Mouse (Mus musculus): ENCODE data around the gene Stambp.

Stambp gene

DNA sequence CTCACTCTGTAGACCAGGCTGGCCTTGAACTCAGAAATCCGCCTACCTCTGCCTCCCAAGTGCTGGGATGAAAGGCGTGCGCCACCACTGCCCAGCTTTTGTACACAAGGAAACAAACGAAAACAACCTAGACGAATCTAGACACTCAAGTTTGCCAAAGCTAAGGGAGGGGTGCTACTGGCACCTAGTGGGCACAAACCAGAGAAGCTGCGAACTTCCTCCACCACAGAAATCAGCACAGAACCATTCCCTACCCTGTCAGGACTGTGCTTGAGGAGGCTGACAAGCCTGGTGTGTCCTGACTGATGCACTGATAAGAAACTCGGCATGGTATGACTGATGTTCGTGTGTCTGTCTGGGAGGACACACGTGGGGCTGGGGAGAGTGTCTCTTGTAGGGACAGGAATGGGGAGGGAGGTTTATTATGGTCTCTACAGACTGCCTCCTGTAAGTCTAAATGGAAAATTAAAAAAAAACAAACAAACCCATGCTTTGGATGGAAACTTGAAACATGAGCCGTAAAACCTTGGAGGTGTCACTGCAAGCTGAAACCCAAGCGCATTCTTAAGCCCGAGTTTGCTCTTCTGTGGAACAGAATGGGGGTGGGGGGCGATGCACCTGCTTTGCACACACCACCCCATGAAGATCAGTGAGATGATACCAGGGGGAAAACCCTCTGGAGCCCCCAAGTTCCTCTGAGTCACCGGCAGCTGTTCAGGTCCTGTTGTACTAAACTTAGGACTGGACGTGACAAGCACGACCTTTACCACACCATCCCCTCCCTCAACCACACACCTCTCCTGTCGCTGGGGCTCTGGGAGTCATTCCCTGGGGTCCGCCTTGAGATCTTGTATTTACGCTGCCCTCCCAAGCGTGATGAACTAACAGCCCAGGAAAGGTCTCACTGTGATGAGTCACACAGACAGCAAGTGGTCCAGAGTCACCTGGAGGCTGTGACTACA, 3.3 kb downstream of the Stambp start:
- peak; percentile 27 for DNase-seq (ENCODE audit: low read depth)

DNA sequence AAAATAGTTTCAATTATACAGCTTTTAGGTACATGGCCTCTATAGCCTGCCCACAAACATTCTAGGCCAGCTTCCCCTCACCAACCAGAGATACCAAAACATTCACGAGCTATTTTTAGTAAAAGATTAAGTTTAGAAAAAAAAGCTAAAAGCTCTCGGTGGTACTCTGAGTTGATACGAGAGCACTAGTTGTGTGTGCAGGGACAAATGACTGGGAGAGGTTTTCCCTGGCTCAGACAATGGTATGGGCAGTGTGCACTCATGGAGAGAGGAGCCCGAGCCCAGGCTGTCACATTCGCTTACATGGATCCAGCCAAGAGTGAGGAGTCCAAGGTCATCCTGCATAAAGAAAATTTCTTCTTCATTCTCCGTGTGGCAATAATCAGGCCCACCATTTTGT, 16.6 kb downstream of the Stambp start:
- DNase-seq (ENCODE audit: low read depth): no peak

DNA sequence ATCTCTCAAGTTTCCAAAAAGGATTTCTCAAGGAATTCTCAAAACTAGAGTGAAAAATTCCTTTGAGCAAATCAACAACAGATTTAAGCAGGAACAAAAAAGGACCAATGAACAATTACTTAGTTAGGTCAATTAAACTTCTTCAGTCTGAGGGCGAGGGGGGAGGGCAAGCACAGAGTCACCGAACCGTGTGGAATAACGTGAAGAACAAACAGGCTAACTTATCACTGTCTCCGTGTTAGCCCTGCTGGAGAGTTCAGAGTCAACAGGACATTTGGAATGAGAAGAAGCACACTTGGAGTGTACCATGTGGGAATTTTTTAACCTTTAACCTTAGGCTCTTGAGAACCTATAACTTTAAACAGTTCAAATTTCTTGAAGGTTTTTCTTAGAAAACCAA, 24.2 kb downstream of the Stambp start:
- DNase-seq (ENCODE audit: low read depth): no peak

DNA sequence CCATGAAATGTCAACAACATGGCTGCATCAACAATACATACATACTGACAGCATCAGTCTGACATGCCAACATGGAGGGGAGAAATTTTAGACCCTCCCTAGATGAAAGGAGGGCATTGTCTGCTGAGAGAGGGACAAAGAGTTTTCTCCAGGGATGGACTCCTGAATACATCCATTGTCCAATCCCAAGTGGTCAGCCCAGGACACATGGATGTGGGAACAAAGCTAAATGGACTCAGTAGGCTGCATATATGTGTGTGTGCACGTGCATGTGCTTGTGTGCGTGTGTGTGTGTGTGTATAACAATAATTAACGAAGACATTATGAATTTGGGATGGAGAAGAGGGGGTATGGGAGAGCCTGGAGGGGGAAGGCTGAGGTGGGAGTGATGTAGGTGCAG, 26.8 kb downstream of the Stambp start:
- DNase-seq (ENCODE audit: low read depth): no peak

DNA sequence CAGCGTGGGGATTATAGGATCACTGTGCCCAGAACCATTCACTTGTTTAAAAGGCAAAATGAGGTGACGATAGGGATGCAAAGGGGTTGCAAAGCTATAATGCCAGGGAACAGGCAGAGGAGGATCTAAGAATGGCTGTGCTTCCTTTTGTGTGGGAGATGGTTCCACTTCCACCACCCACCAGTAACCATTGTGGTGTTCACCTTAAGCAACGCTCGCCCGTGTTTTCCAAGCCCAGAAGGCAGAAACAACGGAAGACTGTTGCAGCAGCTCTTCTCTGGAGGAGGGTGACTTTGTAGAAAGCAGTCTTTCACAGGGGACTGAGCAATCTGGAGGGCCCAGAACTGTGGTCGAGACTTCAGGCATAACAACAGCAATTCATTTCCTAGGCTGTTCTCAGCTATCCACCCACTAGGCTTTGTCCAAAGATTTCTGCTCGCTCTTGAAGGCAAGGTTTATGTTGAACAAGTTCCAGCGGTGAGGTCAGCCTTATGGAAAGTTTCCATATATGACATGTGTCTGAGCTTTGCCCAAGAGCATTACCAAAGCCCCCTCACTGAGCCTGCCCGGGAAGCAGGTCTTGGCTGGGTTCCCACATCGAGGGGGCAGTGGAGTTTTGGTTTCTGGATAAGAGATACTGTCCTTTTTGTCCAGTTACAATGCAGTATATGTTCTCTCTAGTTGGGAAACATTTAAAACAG, 30.6 kb downstream of the Stambp start:
- peak; percentile 83 for DNase-seq (ENCODE audit: low read depth)

DNA sequence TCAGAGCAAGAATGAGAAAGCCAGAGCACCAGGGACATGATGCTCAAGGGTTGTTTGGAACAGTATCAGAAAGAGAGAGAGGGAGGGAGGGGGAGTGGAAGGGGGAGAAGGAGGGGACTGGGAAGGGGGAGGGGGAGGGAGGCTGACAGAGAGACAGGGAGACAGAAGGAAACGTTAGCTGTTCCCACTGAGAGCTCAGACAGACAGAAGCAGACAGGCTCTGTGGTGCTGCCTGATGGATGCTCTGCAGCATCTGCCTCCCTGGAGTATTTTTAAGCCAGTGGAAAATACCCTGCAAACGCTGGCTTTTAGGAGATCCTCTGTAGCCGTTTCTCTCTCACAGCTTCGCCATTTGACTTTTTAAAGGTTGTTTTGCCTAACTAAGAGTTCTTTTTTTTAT, 32.5 kb downstream of the Stambp start:
- DNase-seq (ENCODE audit: low read depth): no peak

DNA sequence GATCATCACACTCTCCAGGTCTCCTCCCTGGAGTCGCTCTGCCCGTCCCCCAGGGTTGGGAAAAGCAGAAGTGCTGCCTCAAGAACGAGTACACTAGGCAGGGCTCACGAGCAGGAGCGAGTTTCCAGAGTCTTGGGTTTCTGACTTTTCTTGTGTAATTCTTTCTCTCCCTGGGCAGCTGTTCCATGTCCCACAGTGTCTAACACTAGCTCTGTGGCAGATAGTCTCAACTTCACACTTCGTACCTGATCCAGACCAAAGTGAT, 35.8 kb downstream of the Stambp start:
- DNase-seq (ENCODE audit: low read depth): no peak

DNA sequence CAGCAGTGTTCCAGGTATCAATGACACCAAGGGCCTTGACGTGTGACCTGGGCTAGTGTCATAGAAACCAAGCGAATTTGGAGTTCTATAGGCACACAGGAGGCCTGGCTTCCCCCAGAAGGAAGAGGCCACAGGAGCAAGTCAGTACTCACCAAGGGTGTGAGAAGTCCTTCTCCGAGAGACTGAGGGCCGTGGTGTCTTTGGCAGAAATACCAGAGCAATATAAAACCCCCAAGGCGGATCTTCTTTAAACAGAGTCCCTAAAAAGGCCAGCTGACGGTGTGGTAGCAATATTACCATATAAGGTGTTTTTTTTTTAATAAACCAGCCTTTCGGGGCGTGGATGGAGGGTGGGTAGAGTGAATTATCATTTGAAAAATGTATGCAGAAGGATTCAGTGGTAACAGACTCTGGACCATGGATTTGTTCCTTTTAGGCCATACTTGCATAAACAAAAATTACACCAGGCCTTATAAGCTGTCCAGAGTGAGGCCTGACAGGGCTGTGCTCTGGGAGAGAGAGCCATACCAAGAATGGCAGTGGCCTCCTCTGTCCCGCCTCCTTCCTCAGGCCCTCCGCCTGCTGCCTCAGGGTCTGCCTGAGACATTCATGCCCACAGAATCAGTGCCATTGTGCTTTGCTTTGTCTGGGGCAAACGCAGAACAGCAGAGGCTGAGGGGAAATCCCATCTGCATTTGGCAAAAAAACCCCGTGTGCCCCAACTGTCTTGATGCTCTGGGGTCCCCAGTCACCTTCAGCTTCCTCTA, 36.3 kb downstream of the Stambp start, which contains the start of gene Actg2:
TSS of gene Actg2 (minus strand) at position 238 of the 767 bp plus-strand sequence.
- no peak for DNase-seq (ENCODE audit: low read depth)

DNA sequence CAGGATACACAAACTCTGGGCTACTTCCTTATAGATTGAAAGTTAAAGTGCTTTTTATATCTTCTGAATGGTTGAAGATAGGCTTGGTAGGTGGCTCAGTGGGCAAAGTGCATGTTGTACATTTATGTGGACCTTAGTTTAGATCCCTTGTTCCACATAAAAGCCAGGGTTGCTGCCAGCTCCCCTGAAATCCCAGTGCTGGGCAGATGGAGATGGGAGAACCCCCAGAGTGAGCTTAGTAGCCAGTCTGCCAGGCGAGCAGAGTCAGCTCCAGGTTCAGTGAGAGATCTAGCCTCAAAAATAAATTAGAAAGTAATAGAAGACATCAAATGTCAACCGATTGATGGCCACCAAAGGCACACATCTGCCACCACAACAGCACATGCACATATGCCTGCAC, 39.9 kb downstream of the Stambp start:
- DNase-seq (ENCODE audit: low read depth): no peak

DNA sequence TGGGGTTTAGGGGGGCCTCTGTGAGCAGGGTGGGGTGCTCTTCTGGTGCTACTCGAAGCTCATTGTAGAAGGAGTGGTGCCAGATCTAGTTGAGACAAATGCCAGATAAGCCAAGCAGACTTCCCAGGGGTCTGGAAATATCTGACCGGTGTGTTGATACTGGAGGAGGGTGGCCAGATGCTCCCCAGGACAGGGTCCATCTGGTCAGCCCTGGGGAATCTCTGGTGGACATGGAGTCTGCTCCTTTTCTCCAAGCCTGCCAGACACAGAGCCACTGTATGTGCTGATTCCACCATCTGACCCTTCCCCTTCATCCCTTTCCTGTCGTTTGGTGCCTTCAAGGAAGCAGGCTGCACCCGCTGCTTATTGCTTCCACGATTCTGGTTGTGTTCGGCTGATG, 49.3 kb downstream of the Stambp start:
- DNase-seq (ENCODE audit: low read depth): no peak

DNA sequence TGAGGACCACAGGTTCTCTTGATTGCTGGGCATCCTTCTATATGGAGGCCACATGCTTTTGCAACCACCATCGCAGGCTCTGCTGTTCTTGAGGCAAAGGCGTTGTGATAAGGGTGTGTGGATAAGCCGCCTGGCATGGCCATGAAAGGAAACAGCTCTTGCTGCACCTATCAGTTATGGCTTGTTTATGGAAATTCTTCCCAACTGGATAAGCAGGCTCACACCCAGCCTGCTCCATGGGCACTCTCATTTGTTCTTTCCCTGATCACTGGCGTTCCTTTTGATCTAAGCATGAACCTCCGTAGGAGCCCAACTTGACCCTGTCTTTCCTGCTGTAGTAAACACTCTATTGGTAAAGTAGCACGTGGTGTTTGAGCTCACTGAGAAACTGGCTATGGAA, 50.7 kb downstream of the Stambp start:
- no peak for DNase-seq (ENCODE audit: low read depth)

DNA sequence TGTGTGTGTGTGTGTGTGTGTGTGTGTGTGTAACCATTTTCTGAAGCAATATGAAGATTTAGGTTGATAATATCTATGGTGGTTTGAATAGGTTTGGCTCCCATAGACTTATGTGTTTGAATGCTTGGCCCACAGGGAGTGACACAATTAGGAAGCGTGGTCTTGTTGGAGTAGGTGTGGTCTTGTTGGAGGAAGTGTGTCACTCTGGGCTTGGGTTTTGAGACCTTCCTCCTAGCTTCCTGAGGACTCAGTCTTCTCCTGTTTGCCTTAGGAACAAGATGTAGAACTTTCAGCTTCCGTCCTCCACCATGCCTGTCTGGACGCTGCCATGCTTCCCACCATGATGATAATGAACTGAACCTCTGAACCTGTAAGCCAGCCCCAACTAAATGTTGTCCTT, 53.9 kb downstream of the Stambp start:
- DNase-seq (ENCODE audit: low read depth): no peak

DNA sequence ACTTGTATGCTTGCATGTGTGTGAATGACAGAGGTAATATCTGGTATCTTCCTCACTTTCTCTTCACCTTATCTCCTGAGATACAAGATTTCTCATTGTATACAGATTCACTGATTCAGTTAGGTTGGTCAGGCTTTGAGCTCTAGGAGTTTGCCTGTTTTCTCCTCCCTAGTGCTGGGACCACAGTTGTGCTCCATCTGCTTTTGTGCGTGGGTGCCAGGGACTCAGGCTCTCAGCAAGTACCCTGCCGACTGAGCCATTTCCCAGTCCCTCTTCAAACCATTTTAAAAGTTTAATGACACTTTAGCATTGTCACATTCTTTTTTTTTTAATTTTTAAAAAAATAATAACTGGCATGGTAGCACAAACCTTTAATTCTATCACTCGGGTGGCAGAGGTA, 57.4 kb downstream of the Stambp start:
- DNase-seq (ENCODE audit: low read depth): no peak

DNA sequence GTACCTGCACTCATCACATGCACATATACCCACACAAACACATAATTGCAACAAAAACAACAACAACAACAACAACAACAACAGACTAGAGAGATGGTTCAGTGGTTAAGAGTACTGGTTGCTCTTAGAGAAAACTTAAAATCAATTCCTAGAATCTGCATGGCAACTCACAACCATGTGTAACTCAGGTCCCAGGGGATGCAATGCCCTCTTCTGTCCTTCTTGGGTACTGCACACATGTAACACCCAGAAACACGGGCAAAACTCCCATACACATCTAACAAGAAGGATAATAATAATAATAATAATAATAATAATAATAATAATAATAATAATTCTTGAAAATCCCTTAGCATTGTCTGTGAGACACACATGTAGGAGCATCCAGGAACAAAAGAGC, 60.0 kb downstream of the Stambp start:
- DNase-seq (ENCODE audit: low read depth): peak; percentile 87

DNA sequence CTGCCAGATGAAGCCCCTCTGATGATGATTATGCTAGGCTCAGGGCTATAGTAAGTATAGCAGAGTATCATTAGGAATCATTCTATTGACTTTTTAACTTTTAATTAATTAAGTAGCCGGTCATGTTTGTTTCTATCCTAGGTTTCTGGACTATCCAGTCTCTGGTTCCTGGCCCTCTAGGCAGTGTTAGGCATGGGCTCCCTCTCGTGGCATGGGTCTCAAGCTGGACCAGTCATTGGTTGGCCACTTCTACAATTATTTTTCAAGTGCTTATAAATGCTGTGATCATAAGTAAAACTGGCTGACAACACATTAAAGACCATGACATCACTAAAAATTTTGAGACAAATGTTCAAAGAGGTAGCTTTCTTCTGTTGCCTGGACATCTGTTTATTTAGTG, 62.3 kb downstream of the Stambp start:
- peak; percentile 75 for DNase-seq (ENCODE audit: low read depth)

DNA sequence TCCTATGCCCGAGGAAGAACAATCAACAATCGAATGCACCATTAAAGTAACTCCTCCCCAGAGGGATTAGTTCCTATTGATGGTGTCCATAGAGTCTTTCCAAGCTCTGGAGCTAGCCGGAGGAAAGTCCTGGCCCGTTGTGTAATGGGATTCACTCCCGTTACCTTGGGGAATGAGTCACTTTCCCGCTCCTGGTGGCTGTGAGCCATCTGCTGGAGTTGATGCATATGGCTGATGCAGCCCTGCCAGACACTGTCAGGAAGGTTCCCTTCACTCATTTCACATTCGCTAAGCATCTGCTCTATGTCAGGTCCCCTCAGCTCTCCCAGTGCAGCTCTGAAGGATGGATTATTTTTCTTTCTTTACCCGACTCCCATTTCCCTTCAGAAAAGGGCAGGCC, 63.1 kb downstream of the Stambp start:
- peak; percentile 80 for DNase-seq (ENCODE audit: low read depth)

DNA sequence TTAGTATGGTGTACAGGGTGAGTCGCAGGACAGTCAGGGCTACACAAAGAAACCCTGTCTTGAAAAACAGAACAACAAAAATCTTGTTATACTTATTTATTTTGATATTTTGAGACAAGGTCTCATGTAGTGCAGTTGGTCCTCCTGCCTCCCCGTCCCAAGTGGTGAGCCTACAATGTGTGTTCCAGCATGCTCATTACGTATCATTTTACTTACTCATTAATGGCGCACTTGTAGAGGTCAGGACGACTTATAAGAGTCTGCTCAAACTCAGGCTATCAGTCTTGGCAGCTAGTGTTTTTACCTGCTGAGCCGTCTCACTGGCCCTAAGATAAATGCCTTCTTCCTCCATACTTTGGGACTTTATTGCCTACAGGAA, 65.4 kb downstream of the Stambp start:
- DNase-seq (ENCODE audit: low read depth): no peak

DNA sequence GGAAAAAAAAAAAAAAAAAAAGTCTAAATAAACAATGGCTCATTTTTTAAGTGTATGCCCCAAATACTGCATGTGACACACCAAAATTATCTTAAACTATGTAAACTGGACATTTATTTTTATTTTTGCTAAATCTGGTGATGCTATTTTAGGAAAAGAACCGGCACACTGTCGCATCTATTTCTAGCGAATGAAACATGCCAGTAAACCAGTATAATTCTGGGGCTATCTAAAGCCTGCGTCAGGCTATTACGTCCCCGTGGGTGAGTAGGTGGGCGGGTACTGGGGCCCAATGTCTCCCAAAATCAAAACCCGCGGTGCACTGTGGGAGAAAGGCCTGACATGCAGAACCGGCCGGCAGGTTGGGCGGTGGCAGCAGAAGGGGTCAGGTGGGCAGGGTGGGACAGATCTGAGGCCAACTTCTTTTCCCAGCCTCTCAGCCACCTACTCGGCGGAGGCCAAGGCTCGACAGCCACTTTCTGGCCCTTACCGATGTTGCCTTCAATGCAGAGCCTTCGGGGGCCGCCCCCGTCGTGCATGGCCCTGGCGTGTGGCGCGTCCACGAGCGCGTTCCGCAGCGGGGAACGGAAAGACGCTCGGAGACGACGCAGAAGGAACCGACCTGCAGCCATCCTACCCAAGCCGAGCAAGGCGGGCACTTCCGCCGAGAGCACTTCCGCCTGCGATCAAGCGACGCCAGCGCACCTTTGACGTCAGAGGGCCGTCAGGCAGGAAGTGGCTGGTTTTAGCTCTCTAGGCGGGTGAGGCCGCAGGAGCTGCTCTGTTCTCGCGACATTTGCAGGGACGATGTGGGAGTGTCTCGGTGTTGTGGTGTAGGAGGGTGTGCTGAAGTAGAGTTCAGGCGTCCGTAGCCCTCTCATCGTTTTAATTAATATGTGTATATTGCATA, 66.0 kb downstream of the Stambp start, which contains the start of gene Dguok:
TSS of gene Dguok (minus strand) at position 712 of the 910 bp plus-strand sequence.
- DNase-seq (ENCODE audit: low read depth): peak; percentile 99

DNA sequence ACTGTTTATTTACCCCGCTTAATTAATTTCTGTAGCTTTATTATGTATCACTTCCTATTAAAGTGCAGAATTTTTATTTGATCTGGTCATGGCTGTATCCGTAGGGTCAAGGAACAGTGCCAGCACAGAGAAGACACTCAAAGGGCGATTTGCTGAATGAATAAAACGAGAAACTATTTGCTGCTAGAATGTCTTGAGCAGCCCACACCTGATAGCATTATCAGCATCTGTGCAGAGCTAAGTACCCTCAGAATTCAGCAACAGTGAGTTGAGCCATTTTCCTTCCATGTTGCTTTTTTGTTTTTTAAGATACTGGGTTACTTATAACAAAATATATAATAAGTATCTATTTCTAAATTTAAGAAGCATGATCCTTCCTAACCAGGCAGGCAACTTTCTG, 67.0 kb downstream of the Stambp start:
- no peak for DNase-seq (ENCODE audit: low read depth)

DNA sequence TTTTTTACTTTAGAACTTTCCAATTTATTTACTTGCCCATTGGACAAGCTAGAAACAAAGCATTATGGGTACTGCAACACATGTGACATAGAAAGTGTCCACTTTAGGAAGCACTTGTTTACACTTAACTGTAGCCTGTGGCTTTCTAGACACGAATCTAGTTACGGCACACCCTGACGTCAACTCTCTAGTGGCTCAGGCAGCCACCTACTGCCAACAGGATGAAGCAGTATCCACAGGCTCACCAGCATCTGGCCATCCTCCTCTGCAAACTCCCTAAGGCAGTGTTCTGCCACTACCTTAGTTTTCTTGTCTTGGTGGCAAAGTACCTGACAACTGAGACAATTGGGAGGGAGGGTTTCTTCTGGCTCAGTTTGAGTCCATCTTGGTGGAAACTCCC, 69.2 kb downstream of the Stambp start:
- no peak for DNase-seq (ENCODE audit: low read depth)

DNA sequence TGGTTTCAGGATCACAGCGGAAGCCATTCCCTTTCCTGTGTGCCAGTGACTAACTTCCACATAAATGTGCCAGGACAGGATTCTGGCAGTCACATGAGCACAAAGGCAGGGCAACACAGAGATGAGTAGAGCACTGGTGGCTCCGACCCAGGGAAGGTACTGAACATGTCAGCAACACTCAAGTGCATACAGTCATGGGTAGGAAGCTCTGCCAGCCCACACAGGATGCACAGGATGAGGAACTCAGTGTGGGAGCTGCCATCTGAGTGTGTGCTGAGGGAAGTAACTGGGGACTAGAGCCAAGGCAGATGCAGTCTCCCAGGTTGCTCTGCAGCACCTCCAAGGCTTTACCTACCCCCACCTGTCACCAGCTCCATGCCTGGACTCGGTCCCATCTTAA, 69.9 kb downstream of the Stambp start:
- no peak for DNase-seq (ENCODE audit: low read depth)
